Mouse (Mus musculus) cerebellum, postnatal 25 days (tissue): ENCODE results near the gene Olfr127.
"Not testable (repeated sequence)": the region's sequence is repeated elsewhere in the genome, so short reads cannot be mapped to it uniquely, and the experiment has no call there.

Experiments
- DNase-seq, 2 experiments: peaks; one replicate each; pipeline ENCODE4 v3.0.0; 2021; ENCODE audit warnings: mixed read lengths in 2 of 2

Gene Olfr127

GRCm38 (mm10) chr17:37900137-37900536 is at the start of gene Olfr127:
TSS of gene Olfr127 (plus strand) at chr17:37900437.
- no peak for DNase-seq

GRCm38 (mm10) chr17:37863901-37864300 is 36.3 kb upstream of the Olfr127 start:
- DNase-seq: no peak

- DNase-seq: no peak
Measured at GRCm38 (mm10) chr17:37869676-37870205, 30.5 kb upstream of the Olfr127 start.

GRCm38 (mm10) chr17:37873830-37874229 is 26.4 kb upstream of the Olfr127 start:
- DNase-seq: no peak

GRCm38 (mm10) chr17:37906821-37907220 is 6.6 kb downstream of the Olfr127 start:
- not testable (repeated sequence) for DNase-seq

GRCm38 (mm10) chr17:37920248-37920647 is 20.0 kb downstream of the Olfr127 start, which contains the start of gene Olfr128:
TSS of gene Olfr128 (plus strand) at chr17:37920548.
- DNase-seq: no peak

- no peak for DNase-seq
Measured at GRCm38 (mm10) chr17:37952979-37953378, 52.7 kb downstream of the Olfr127 start, which contains the start of gene Olfr761. TSS of gene Olfr761 (minus strand) at chr17:37953079.
